Mouse (Mus musculus) mouse embryonic stem cell (cell line): ENCODE results near the gene Olfr1323.

Experiments
- in situ Hi-C, 2 experiments: fragments of 300-500 bp; cut with MboI; formaldehyde crosslinking; loops; 1 replicate in 1 of 2; 3 replicates in 1 of 2; pipeline ENCODE4 v1.14.3; 2019 to 2020; ENCODE audit warnings: low sequenced_read_pairs in 2 of 2, low pct_unique_long_range_greater_than_20kb in 1 of 2, mixed read lengths in 1 of 2; ENCODE audit not compliant: unreplicated experiment in 1 of 2

The Olfr1323 gene

DNA sequence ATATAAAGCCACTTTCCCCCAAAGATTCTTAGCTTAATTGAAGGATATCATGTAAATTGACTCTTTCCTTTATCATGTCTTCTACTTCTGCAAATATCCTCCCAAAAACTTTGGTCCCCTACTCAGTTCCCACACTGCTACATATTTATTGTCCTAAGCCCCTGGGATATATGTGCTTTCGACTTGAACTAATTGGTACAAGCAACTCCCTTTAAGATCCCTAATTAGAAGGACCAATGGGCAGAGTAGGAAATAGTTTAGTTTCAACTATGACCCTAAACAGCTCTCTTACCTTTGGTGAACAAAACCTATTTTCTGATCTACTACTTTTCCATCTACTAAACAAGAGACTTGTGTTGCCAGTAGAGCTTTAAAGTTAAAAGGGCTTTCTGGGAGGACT, at the start of gene Olfr1323:
Olfr1323 (minus strand) TSS at position 101 of the 400 bp plus-strand sequence.
- in situ Hi-C loops = no loop called here

GRCm38 (mm10) chrX:50012242-50012641, 6.9 kb downstream of the Olfr1323 start:
- in situ Hi-C loops = no loop called here
